Mouse (Mus musculus): ENCODE results near the gene Syngr2. TPM values are rescaled to one million over a fixed set of nuclear protein-coding genes. Genes with fewer than 3 reads are reported as not detected.
"Not testable (repeated sequence)": the region's sequence is repeated elsewhere in the genome, so short reads cannot be mapped to it uniquely, and the experiment has no call there.

Syngr2 gene
- polyA plus RNA-seq, 1 experiment from 2014 or later = 17.4 TPM

- no peaks in the 10 kb centered on the region for H3K36me3 ChIP-seq (ENCODE audit: control insufficient read depth, insufficient read depth, low read length)
- no peak overlapping the region for H3K4me2 ChIP-seq (ENCODE audit: low read length)
- no peak overlapping the region for H3K9ac ChIP-seq (ENCODE audit: low read depth, low read length)
- H3K27me3 ChIP-seq (replicated peaks; ENCODE audit: control insufficient read depth, insufficient read depth, low read length) = peaks cover 13% of the 10 kb centered on the region
- 0 out of 2 replicates have a peak, but pooled peaks have one; percentile 18 for ATAC-seq
- peaks cover 9% of the 10 kb centered on the region for H3K4me1 ChIP-seq (ENCODE audit: control insufficient read depth, insufficient read depth, low read depth, low read length)
- H3K4me3 ChIP-seq (ENCODE audit: low read length) = no peak overlapping the region
- WGBS = 7% methylated on average over 10 of the region's 10 CpGs
- H3K27ac ChIP-seq (ENCODE audit: low read depth, low read length) = no peak overlapping the region
- no peaks in the 10 kb centered on the region for H3K9me3 ChIP-seq (ENCODE audit: control insufficient read depth, low read length)
Observed at GRCm38 (mm10) chr11:117786294-117786693, 23.2 kb upstream of the Syngr2 start.

DNA sequence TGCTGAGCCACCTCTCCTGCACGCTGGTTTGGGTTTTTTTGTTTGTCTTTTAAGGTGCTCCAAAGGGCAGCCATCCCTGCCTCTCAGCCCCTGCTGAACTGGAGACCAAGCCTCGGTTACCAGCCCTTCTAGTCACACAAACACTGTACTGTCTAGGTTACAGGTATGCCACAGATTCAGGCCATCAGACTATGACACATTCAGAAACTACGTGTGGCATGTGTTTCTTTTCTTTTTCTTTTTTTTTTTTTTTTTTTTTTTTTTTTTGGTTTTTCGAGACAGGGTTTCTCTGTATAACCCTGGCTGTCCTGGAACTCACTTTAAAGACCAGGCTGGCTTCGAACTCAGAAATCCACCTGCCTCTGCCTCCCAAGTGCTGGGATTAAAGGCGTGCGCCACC is 21.0 kb upstream of the Syngr2 start:
- H3K9ac ChIP-seq (ENCODE audit: low read depth, low read length); H3K36me3 ChIP-seq (ENCODE audit: control insufficient read depth, insufficient read depth, low read length); ATAC-seq; H3K4me2 ChIP-seq (ENCODE audit: low read length); H3K27ac ChIP-seq (ENCODE audit: low read depth, low read length); H3K4me3 ChIP-seq (ENCODE audit: low read length); H3K9me3 ChIP-seq (ENCODE audit: control insufficient read depth, low read length); H3K4me1 ChIP-seq (ENCODE audit: control insufficient read depth, insufficient read depth, low read depth, low read length): not testable (repeated sequence)
- WGBS = 80% methylated on average over 7 of the region's 7 CpGs
- H3K27me3 ChIP-seq (replicated peaks; ENCODE audit: control insufficient read depth, insufficient read depth, low read length) = peaks cover 12% of the 10 kb centered on the region; the same call in 1 of the 2 replicates

- no peaks in the 10 kb centered on the region for H3K9me3 ChIP-seq (ENCODE audit: control insufficient read depth, low read length)
- no peaks in the 10 kb centered on the region for H3K4me1 ChIP-seq (ENCODE audit: control insufficient read depth, insufficient read depth, low read depth, low read length)
- H3K36me3 ChIP-seq (ENCODE audit: control insufficient read depth, insufficient read depth, low read length) = no peaks in the 10 kb centered on the region
- peak overlapping the region; percentile 30 for H3K4me2 ChIP-seq (ENCODE audit: low read length)
- WGBS = 6% methylated on average over 13 of the region's 14 CpGs
- H3K9ac ChIP-seq (ENCODE audit: low read depth, low read length) = no peak overlapping the region
- no peak overlapping the region for H3K4me3 ChIP-seq (ENCODE audit: low read length)
- H3K27ac ChIP-seq (ENCODE audit: low read depth, low read length) = no peak overlapping the region
- ATAC-seq = peak; percentile 27; the same call in 1 of the 2 replicates
- peaks cover 10% of the 10 kb centered on the region; the same call in 1 of the 2 replicates for H3K27me3 ChIP-seq (replicated peaks; ENCODE audit: control insufficient read depth, insufficient read depth, low read length)
Observed at GRCm38 (mm10) chr11:117790286-117790685, 19.2 kb upstream of the Syngr2 start.

DNA sequence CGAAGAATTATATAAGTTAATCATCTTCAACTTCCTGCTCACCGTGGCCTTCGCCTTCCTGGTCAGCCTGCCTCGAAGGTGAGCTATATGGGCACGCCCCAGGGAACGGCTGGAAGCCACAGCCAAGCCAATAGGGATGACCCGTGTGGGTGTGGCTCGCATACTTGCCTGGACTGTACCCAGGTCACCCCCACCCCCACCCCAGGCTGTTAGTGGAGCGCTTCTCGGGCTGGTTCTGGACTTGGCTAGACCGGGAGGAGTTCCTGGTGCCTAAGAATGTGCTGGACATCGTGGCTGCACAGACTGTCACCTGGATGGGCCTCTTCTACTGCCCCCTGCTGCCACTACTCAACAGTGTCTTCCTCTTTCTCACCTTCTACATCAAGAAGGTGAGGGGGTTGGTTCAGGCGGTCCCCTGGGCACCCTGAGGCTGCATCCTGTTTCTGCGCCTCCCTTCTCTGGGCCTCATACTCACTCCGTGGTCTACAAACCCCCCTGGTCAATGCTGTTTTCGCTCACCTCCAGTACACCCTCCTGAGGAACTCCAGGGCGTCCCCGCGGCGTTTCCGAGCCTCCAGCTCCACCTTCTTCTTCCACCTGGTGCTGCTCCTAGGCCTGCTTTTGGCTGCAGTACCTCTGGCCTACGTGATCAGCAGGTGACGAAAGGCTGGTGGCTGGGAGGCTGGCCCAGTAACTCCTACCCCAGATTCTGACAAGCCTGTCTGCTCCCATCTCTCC is 18.6 kb upstream of the Syngr2 start:
- H3K4me2 ChIP-seq (ENCODE audit: low read length) = peak overlapping the region; percentile 30
- no peaks in the 10 kb centered on the region for H3K9me3 ChIP-seq (ENCODE audit: control insufficient read depth, low read length)
- no peak overlapping the region for H3K27ac ChIP-seq (ENCODE audit: low read depth, low read length)
- H3K4me1 ChIP-seq (ENCODE audit: control insufficient read depth, insufficient read depth, low read depth, low read length) = no peaks in the 10 kb centered on the region
- peaks cover 10% of the 10 kb centered on the region; the same call in 1 of the 2 replicates for H3K27me3 ChIP-seq (replicated peaks; ENCODE audit: control insufficient read depth, insufficient read depth, low read length)
- ATAC-seq = no peak
- H3K9ac ChIP-seq (ENCODE audit: low read depth, low read length) = no peak overlapping the region
- no peak overlapping the region for H3K4me3 ChIP-seq (ENCODE audit: low read length)
- 36% methylated on average over 23 of the region's 23 CpGs for WGBS
- no peaks in the 10 kb centered on the region for H3K36me3 ChIP-seq (ENCODE audit: control insufficient read depth, insufficient read depth, low read length)

DNA sequence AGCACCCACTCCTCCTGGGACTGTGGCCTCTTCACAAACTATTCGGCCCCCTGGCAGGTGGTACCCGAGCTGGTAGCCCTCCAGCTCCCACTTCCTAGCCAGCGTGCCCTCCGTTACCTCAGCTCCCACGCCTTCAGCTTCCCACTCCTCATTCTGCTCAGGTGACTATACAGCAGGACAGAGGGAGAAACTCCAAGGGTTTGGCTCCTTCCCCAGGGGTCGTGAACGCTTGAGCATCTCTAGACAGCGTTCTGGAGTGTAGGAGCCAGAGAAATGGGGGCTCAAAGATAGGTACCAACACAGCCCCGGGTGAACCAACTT is 18.1 kb upstream of the Syngr2 start:
- Histone ChIP-seq H3K36me3 (ENCODE audit: control insufficient read depth, insufficient read depth, low read length) (no peaks in the 10 kb centered on the region), H3K4me3 (ENCODE audit: low read length) (no peak overlapping the region), H3K27ac (ENCODE audit: low read depth, low read length) (no peak overlapping the region), H3K27me3 (replicated peaks; ENCODE audit: control insufficient read depth, insufficient read depth, low read length) (peaks cover 10% of the 10 kb centered on the region; the same call in 1 of the 2 replicates), H3K4me1 (ENCODE audit: control insufficient read depth, insufficient read depth, low read depth, low read length) (no peaks in the 10 kb centered on the region), H3K9me3 (ENCODE audit: control insufficient read depth, low read length) (no peaks in the 10 kb centered on the region), H3K4me2 (ENCODE audit: low read length) (no peak overlapping the region), H3K9ac (ENCODE audit: low read depth, low read length) (no peak overlapping the region)
- ATAC-seq = no peak
- WGBS = 81% methylated on average over 9 of the region's 9 CpGs

DNA sequence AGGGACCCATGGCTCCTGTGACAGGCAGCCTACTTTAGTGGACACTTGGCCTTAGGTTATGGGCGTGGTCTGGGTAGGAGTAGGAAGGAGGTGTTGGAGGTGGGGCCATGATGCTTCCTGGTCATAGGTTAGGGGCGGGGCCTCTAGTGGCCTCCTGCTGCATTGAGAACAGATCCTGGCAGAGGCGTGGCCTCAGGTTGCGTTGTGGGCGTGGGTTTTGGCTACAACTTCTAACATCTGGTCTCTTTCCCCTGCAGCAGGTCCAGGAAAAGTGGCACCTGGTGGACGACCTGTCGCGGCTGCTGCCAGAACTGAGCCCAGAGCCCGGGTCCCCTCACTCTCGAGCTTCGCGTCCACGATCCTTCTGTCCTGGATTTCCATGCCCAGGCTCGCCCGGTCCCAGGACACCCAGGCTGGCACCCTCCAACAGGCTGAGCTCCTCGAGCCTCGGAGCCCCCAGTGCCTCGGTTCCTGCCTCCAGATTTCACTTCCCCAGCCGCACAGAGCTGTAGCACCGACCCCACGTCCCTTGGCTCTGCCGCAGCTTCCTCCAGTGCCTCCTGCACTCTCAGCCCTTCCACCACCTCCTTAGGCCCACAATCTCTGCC is 17.1 kb upstream of the Syngr2 start:
- Histone ChIP-seq H3K27me3 (replicated peaks; ENCODE audit: control insufficient read depth, insufficient read depth, low read length) (peaks cover 10% of the 10 kb centered on the region; the same call in 1 of the 2 replicates), H3K27ac (ENCODE audit: low read depth, low read length) (no peak overlapping the region), H3K4me2 (ENCODE audit: low read length) (no peak overlapping the region), H3K9ac (ENCODE audit: low read depth, low read length) (no peak overlapping the region), H3K4me1 (ENCODE audit: control insufficient read depth, insufficient read depth, low read depth, low read length) (no peaks in the 10 kb centered on the region), H3K36me3 (ENCODE audit: control insufficient read depth, insufficient read depth, low read length) (no peaks in the 10 kb centered on the region), H3K4me3 (ENCODE audit: low read length) (no peak overlapping the region), H3K9me3 (ENCODE audit: control insufficient read depth, low read length) (no peaks in the 10 kb centered on the region)
- WGBS = 13% methylated on average over 22 of the region's 22 CpGs
- no peak for ATAC-seq

DNA sequence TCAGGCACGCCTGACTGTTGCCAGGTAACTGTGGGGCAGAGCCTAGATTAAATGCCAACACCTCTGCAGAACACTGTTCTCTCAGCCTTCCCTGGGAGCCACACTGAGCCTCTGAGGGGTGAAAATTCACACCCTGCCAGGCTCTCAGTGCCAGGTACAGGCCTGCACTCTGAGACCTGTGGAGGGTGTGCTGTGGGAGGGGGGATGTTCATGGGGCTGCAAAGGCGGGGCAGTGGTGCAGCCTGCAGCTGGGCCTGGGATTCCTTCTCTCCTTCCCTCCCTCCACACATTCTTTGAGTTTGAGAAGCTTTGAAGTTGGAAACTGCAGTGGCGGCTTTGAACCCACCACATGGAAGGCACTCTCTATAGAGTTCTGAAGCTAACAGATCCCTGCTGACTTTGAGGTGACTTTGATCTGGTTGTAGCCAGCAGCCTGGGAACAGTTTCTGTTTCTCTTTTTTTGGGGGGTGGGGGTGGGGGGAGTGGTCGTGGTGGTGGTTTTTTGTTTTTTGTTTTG is 15.4 kb upstream of the Syngr2 start:
- no peak overlapping the region for H3K9ac ChIP-seq (ENCODE audit: low read depth, low read length)
- no peak for ATAC-seq
- WGBS = 56% methylated on average over 4 of the region's 4 CpGs

DNA sequence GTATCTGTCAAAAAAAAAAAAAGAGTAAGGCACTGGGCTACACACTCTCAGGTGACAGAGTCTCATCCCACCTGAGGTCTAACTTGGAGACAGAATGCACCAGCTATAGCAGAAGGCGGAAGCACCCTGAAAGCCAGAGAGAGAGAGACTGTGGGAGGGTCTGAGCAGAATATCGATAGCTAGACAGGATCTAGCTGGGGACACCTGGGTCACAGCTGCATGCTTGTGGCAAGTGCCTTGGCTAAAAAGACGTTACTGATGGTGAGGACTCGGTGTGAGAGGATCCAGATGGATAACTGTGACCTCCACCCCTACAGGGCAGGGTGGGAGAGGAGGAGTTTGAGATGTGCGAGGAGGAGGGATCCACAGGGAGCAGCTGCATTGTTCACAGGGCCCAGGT is 12.5 kb upstream of the Syngr2 start:
- Histone ChIP-seq H3K36me3 (ENCODE audit: control insufficient read depth, insufficient read depth, low read length) (no peaks in the 10 kb centered on the region), H3K9me3 (ENCODE audit: control insufficient read depth, low read length) (no peaks in the 10 kb centered on the region), H3K27me3 (replicated peaks; ENCODE audit: control insufficient read depth, insufficient read depth, low read length) (peaks cover under 1% of the 10 kb centered on the region; the same call in 1 of the 2 replicates), H3K4me1 (ENCODE audit: control insufficient read depth, insufficient read depth, low read depth, low read length) (no peaks in the 10 kb centered on the region), H3K27ac (ENCODE audit: low read depth, low read length) (no peak overlapping the region), H3K4me3 (ENCODE audit: low read length) (no peak overlapping the region), H3K9ac (ENCODE audit: low read depth, low read length) (no peak overlapping the region), H3K4me2 (ENCODE audit: low read length) (no peak overlapping the region)
- ATAC-seq = no peak
- 36% methylated on average over 5 of the region's 5 CpGs for WGBS

More for the DNA sequence above, 15.4 kb upstream of the Syngr2 start:
- Histone ChIP-seq H3K4me3 (ENCODE audit: low read length) (no peak overlapping the region), H3K4me1 (ENCODE audit: control insufficient read depth, insufficient read depth, low read depth, low read length) (no peaks in the 10 kb centered on the region), H3K36me3 (ENCODE audit: control insufficient read depth, insufficient read depth, low read length) (no peaks in the 10 kb centered on the region), H3K9me3 (ENCODE audit: control insufficient read depth, low read length) (no peaks in the 10 kb centered on the region), H3K27ac (ENCODE audit: low read depth, low read length) (no peak overlapping the region), H3K4me2 (ENCODE audit: low read length) (no peak overlapping the region), H3K27me3 (replicated peaks; ENCODE audit: control insufficient read depth, insufficient read depth, low read length) (peaks cover 10% of the 10 kb centered on the region; the same call in 1 of the 2 replicates)

DNA sequence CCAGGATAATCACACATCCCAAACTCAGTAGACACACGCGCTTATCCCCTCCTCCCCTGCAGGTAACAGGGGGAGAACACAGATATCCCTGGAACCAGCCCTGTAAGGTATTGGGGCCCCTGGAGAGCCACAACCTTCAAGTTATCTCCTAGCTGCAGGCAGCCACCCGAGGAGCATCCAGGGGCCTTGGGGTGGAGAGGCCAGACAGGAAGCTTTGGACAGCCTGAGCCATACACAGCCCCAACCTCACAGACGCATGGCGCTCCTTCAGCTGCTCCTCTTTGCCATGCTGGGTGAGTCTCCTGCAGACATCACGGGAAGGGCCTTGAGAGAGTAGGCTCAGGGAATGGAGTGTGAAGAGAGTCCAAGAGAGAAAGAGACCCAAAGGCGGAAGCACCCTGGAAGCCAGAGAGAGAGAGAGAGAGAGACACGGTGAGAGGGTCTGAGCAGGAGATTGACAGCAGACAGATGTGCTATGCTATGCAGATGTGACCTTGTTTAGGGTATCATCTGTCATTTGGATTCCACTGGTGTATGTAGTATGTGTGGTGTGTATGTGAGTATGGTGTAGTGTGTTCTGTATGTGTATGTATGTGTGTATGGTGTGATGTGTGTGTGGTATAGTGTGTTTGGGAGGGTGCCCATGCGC is 11.8 kb upstream of the Syngr2 start, which contains the start of gene 6030468B19Rik:
Gene 6030468B19Rik (plus strand): TSS at position 150 of the 649 bp plus-strand sequence.
- Histone ChIP-seq H3K4me3 (ENCODE audit: low read length) (no peak within 1 kb of the TSS), H3K4me1 (ENCODE audit: control insufficient read depth, insufficient read depth, low read depth, low read length) (no peaks in the 10 kb centered on the region), H3K9me3 (ENCODE audit: control insufficient read depth, low read length) (no peaks in the 10 kb centered on the region), H3K9ac (ENCODE audit: low read depth, low read length) (no peak within 1 kb of the TSS), H3K4me2 (ENCODE audit: low read length) (no peak within 1 kb of the TSS), H3K27me3 (replicated peaks; ENCODE audit: control insufficient read depth, insufficient read depth, low read length) (no peaks in the 10 kb centered on the region), H3K36me3 (ENCODE audit: control insufficient read depth, insufficient read depth, low read length) (no peaks in the 10 kb centered on the region), H3K27ac (ENCODE audit: low read depth, low read length) (no peak within 1 kb of the TSS)
- no peak for ATAC-seq
- WGBS = 71% methylated on average over 9 of the region's 9 CpGs

All from hindbrain, embryonic 16.5 days (tissue).